Mouse (Mus musculus) ovary, postnatal 14 days (tissue): ENCODE measurements at regions not wholly inside any gene's neighbourhood (a gene's known extent, or its start where the extent isn't known, plus 50 kb on each side); places are given as distances from the start of the nearest gene placed in this dataset.

ENCODE experiments used
- DNase-seq: peaks from one replicate; pipeline ENCODE4 v3.0.0; 2022; ENCODE audit warnings: low spot score

GRCm38 (mm10) chr1:125149817-125150216 is 285.7 kb downstream of the Actr3 start:
- DNase-seq = no peak

- no peak for DNase-seq
Observed at GRCm38 (mm10) chr1:125123861-125124260, 311.7 kb downstream of the Actr3 start.

- no peak for DNase-seq
Observed at GRCm38 (mm10) chr1:125100596-125100995, 334.9 kb downstream of the Actr3 start.

- DNase-seq = no peak
Observed at GRCm38 (mm10) chr1:125084906-125085305, 350.6 kb downstream of the Actr3 start.

- no peak for DNase-seq
Observed at GRCm38 (mm10) chr1:125039572-125040326, 395.8 kb downstream of the Actr3 start.

- no peak for DNase-seq
Observed at GRCm38 (mm10) chr1:125013301-125013700, 422.2 kb downstream of the Actr3 start.

- no peak for DNase-seq
Observed at GRCm38 (mm10) chr1:125011893-125012292, 423.6 kb downstream of the Actr3 start.

- no peak for DNase-seq
Observed at GRCm38 (mm10) chr1:124997577-124997976, 437.9 kb downstream of the Actr3 start.

- DNase-seq = no peak
Observed at GRCm38 (mm10) chr1:124950849-124951248, 484.7 kb downstream of the Actr3 start.

GRCm38 (mm10) chr1:124904373-124904772 is 531.2 kb downstream of the Actr3 start:
- DNase-seq = no peak

GRCm38 (mm10) chr1:124871148-124871547 is 564.4 kb downstream of the Actr3 start:
- DNase-seq = no peak

GRCm38 (mm10) chr1:124866248-124866647 is 569.3 kb downstream of the Actr3 start:
- DNase-seq = no peak

- peak; percentile 40 for DNase-seq
Observed at GRCm38 (mm10) chr1:124845681-124846080, 589.8 kb downstream of the Actr3 start.

- DNase-seq = no peak
Observed at GRCm38 (mm10) chr1:124825717-124826116, 609.8 kb downstream of the Actr3 start.

GRCm38 (mm10) chr1:124793026-124793425 is 642.5 kb downstream of the Actr3 start:
- DNase-seq = no peak

GRCm38 (mm10) chr1:124790646-124791045 is 644.9 kb downstream of the Actr3 start:
- DNase-seq = no peak

- DNase-seq = no peak
Observed at GRCm38 (mm10) chr1:124790130-124790529, 645.4 kb downstream of the Actr3 start.

- no peak for DNase-seq
Observed at GRCm38 (mm10) chr1:124783066-124783465, 652.5 kb downstream of the Actr3 start.

- DNase-seq = no peak
Observed at GRCm38 (mm10) chr1:124777685-124778084, 657.8 kb downstream of the Actr3 start.

- no peak for DNase-seq
Observed at GRCm38 (mm10) chr1:124756721-124757120, 678.8 kb downstream of the Actr3 start.

GRCm38 (mm10) chr1:124739777-124740176 is 694.4 kb upstream of the Dpp10 start:
- no peak for DNase-seq

- peak; percentile 0 for DNase-seq
Observed at GRCm38 (mm10) chr1:124730364-124730763, 685.0 kb upstream of the Dpp10 start.

- peak; percentile 62 for DNase-seq
Observed at GRCm38 (mm10) chr1:124718065-124718464, 672.7 kb upstream of the Dpp10 start.

- no peak for DNase-seq
Observed at GRCm38 (mm10) chr1:124706246-124706645, 660.9 kb upstream of the Dpp10 start.
